Mouse (Mus musculus): Measurements from ENCODE around the gene Amn1.

GRCm38 (mm10) chr6:149152119-149152518 lies 36.4 kb downstream of the Amn1 start:
- TF ChIP-seq CTCF (IDR thresholded peaks at IDR 0.05) (no peak), EP300 (IDR thresholded peaks at IDR 0.05) (no peak)

Data from lung, postnatal 0 days (tissue).